Mouse (Mus musculus) c-Kit-positive CD71-positive TER-119-negative erythroid progenitor cells, embryonic 14.5 days (primary cell): ENCODE measurements around the gene Fsip1.

Experiments
- DNase-seq: peaks from one replicate; pipeline ENCODE4 v3.0.0-alpha.2; 2013; ENCODE audit warnings: low read depth

The Fsip1 gene

DNA sequence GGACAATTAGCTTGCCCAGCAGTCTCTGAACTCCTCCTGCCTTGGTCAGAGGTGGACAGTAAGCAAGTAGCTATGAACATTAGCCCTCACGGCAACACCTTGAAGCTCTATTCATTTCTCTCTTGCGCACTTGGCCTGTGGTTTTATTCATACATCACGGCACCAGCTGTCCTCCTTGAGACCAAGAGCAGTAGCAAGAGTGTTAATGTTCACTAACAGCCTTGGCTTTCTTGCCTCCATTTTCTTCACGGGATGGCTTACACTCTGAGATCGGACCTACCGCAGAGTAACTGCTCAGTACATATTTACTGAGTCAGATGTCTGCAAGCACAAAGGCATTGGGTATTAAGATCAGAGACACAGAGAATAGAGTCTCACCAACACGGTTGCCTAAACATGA, 132.3 kb downstream of the Fsip1 start:
- no peak for DNase-seq

DNA sequence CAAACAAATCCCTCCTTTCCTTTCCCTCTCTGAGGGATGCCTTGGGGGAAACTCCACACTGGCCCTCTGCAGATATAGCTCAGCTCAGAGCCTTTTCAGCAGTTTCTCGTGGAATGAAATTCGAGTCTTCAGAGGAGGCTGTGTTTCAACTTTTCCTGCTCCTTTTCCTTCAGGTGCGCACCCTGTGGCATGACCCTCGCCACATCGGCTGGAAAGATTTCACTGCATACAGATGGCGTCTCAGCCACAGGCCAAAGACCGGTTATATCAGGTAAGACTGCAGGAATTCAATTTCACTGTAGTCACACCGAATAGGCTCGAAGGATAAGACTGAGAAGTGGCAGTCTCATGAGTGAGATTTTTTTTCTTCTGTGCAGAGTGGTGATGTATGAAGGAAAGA, 133.0 kb downstream of the Fsip1 start:
- DNase-seq: no peak

DNA sequence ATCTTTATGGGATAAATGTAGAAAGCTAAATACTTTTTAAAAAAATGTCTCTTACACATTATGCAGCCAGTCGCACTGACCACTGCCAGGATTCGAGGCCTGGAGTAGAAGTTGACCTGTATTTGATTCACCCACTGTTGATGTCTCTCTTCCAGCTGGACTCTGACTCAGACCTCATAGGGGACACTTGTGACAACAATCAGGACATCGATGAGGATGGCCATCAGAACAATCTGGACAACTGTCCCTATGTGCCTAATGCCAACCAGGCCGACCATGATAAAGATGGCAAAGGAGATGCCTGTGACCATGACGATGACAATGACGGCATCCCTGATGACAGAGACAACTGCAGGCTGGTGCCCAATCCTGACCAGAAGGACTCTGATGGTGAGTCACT, 134.5 kb downstream of the Fsip1 start:
- DNase-seq: no peak

DNA sequence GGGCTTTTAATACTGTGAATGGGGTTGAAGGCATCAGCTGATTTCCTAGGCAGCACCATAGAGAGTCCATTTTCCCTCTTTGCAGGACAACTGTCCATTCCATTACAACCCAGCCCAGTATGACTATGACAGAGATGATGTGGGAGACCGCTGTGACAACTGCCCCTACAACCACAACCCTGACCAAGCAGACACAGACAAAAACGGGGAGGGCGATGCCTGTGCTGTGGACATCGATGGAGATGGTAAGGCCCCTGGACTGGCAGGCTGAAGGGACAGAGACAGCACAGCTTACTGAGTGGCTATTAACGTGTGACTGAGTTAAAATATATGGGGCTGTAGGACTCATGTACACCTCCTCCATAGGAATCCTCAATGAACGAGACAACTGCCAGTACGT, 136.0 kb downstream of the Fsip1 start:
- no peak for DNase-seq

DNA sequence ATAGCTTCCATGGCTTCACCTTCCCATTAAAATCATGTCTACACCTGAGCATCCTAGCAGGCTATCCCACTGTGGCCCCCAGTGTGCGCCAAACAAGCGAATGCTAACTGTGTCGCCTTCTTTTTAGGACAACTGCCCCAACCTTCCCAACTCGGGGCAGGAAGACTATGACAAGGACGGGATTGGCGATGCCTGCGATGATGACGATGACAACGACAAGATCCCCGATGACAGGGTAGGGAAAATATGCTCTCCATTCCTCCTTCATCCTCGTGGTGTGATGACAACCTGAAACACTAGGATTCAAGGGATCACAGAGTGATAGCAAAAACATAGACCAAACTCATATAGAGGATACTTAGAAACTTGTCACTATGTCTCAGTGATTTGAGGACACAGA, 136.7 kb downstream of the Fsip1 start:
- no peak for DNase-seq

DNA sequence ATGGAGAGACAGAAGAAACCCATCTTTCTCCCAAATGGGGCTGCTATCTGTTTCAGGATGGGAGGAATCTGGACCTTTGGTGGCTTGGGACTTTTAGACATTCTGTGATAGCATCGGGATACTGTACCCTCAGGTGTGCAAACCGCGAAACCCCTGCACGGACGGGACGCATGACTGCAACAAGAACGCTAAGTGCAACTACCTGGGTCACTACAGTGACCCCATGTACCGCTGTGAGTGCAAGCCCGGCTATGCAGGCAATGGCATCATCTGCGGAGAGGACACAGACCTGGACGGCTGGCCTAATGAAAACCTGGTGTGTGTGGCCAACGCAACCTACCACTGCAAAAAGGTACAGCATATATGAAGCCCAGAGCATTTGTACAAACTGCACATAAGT, 137.1 kb downstream of the Fsip1 start:
- no peak for DNase-seq

DNA sequence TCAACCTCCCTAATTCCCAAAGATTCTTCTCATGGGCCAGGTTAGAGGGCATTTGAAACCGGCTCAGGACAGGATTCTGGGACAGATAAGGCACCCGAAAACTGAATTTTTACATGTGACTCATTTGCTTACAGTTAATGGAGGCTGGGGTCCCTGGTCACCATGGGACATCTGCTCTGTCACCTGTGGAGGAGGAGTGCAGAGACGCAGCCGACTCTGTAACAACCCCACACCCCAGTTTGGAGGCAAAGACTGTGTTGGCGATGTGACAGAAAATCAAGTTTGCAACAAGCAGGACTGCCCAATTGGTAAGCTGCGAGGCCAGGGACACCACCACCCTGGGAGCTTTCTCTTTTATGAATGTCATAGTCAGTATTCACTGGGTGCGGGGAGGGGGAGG, 138.3 kb downstream of the Fsip1 start:
- DNase-seq: no peak

DNA sequence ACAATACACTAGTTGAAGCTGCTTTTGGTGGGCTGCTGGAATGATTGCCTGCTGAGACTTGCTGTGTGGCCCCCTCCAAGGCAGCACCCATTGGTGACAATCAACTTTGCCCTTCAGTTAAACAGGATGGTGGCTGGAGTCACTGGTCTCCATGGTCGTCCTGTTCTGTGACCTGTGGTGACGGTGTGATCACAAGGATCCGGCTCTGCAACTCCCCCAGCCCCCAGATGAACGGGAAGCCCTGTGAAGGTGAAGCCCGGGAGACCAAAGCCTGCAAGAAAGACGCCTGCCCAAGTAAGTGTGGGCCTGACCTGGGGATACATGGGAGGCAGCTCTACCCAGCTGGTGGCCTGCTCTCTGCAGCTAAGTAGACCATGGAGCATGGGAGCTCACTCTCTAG, 138.7 kb downstream of the Fsip1 start:
- no peak for DNase-seq

DNA sequence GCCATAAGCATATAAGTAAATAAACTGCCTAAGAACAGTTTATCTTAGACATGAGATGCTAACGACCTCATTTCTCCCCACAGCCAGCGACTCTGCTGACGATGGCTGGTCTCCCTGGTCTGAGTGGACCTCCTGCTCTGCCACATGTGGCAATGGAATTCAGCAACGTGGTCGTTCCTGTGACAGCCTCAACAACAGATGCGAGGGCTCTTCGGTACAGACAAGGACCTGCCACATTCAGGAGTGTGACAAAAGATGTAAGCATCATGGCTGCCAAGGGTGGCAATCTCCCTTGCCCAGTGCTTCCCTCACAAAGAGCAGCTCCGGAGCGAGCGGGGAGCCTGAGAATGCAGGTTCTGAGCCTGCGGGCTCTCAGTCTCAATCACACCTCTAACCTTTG, 139.4 kb downstream of the Fsip1 start:
- no peak for DNase-seq

DNA sequence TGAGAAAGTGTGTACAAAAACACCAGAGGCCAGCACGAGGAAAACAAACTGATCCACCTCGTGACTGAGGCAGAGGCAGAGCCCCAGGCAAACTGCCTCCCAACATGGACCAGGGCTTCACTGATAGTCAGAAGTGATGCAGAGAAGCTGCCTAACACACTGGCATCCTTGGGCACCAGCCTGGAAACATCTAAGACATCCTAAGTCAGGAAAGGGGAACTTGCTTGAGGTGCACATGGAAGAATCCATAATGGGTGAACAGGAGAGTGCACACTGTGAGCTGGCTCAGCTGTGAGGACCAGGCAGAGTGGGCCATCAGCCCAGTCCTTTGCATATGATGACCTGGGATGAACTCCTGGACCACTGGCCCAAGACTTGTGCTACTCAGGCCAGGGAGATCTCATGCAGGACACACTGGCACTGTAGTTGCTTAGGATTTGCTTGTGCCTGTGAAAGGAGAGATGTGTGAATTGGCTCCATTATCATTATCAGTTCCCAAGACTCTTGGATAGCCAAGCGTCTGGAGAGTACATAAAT, 139.9 kb downstream of the Fsip1 start:
- no peak for DNase-seq

DNA sequence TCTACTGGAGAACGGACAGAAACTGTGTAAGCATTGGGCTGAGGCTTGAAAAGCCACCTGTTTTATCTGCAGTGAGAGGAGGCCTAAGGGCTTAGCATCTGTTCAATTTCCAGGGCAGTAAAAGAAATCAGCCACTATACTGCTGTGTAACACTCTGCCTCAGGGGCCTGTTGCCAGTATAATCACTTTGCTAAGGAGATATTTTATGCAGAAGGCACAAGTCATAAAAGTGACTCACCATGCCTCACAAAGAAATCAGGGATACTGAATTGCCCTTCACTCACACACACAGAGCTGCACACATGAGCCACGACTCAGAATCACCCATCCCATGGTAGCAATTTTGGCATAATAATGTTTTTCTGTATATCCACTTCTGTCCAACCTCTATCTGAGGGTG, 140.6 kb downstream of the Fsip1 start:
- no peak for DNase-seq

DNA sequence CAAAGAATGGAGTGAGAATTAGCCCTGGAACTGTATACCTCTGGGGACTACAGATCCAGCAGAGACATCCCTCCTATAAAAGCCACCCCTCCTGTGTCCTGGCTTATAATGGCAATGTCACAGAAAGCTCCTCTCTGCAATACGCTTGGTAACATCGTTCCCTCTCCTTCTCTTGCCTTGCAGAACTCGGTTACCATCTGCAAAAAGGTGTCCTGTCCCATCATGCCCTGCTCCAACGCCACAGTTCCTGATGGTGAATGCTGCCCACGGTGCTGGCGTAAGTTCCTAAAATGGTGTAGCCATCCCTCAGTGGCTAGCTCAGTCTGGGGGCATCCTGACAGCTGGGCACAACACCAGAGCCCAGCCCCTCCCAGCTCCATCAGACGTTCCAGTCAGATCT, 141.1 kb downstream of the Fsip1 start:
- no peak for DNase-seq

DNA sequence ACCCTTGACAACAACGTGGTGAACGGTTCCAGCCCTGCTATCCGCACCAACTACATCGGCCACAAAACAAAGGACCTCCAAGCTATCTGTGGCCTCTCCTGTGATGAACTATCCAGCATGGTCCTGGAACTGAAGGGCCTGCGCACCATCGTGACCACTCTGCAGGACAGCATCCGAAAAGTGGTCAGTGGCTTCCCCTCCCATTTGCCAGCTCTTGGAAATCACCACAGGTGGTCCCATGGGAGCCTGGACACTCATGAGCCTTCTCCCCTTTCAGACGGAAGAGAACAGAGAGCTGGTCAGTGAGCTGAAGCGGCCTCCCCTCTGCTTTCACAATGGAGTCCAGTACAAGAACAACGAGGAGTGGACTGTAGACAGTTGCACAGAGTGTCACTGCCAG, 142.1 kb downstream of the Fsip1 start:
- DNase-seq: no peak

DNA sequence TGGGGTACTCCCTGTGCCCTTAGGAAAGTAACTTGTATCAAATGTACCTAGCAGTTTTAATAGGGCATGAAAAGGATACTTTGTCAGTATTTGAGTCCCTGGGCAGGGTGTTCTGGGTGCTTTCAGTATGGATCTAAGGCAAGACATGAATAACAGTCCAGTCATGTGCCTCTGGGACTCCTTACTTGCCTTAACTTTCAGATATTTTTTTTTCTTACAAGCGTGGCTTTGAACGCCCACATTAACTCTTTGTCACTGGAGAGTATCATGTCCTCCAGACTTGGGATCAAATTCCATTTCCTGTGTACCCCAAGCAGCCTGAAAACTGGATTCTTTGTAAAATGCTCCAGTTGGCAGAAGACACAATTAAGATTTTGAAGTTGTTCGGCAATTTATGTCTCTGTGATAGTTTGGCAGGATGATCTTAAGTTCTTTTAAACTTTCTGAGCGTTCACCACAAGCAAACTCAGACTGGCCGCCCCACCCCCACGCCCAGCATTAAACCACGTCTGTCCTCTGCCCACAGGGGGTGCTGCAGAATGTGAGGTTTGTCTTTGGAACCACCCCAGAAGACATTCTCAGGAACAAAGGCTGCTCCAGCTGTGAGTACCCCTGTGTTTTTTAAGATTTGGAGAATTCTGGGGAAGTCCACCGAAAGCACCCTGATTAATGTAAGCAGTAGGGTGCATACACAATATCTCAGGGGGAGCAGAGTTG, 142.8 kb downstream of the Fsip1 start:
- DNase-seq: no peak

DNA sequence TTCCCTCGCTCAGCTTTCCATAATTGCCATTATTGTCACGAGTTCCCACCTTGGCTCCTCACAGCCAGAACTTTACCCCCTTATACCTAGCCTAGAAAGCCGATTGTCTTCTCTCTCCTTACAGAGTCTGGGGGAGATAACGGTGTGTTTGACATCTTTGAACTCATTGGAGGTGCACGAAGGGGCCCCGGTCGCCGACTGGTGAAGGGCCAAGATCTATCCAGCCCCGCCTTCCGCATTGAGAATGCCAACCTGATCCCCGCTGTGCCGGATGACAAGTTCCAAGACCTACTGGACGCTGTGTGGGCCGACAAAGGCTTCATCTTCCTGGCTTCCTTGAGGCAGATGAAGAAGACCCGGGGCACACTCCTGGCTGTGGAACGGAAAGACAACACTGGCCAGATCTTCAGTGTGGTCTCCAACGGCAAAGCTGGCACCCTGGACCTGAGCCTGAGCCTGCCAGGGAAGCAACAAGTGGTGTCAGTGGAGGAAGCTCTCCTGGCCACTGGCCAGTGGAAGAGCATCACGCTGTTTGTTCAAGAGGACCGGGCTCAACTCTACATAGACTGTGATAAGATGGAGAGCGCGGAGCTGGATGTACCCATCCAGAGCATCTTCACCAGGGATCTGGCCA, 143.8 kb downstream of the Fsip1 start:
- no peak for DNase-seq

DNA sequence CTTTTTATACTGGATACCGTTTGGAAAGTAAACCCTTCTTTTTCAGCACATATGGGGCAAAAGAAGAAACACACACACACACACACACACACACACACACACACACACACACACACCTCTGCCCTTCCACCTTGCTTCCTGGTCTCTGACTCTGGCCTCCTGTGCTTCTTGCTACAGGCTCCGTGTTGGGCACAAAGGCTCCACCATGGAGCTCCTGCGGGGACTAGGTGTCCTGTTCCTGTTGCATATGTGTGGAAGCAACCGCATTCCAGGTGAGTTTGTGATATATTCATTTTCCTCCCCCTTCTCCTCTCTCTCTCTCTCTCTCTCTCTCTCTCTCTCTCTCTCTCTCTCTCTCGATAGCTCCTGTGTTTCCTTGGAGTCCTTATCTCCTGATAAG, 144.3 kb downstream of the Fsip1 start:
- no peak for DNase-seq

DNA sequence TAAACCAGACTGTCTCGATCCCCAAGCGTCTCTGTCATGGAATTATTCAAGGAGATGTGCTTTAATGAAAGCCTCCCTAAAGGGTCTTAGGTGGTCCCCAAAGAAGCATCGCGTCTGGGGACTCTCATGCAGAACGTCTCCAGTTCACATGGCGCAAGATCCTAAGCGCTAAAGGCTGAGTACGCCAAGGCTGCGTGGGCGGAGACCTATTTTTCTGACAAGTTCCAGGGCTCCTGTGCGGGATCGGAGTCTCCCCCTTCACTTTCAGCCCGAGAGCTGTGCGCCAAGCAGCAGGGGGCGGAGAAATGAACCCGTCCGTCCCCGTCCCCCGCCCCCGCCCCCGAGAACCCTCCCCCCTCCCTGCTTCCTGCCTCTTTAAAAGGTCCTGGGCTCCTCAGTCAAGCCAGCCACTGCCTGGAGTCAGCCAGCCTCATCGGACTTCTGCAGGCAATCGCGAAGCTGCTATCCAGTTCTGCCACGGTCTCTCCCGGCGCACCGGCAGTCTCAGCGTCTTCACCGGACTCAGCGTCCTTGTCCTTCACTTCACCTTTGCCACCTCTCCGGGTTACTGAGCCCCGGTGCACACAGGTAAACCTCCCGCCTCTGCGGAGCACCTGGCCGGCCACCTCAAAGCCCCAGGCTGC, 145.2 kb downstream of the Fsip1 start, which contains the start of gene Thbs1:
Thbs1 (plus strand) TSS at position 389 of the 644 bp plus-strand sequence.
- peak; percentile 11 for DNase-seq

DNA sequence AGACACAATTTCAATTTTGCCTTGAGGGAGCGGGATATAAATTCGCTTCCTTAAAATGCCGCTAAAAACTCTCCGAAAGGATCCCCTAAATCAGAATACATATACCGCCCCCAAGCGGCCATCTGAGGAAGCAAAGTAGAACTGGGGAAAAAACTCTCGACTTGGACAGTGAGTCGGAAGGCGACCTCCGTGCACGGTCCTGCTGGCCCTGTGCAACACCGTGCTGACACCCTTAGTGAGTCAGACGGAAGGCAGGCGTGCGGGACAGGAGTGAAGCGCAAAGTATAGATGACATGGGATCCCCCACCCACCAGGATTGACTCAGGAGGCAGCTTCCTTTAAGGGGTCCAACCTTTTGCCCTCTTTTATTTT, 145.7 kb downstream of the Fsip1 start:
- peak; percentile 49 for DNase-seq

DNA sequence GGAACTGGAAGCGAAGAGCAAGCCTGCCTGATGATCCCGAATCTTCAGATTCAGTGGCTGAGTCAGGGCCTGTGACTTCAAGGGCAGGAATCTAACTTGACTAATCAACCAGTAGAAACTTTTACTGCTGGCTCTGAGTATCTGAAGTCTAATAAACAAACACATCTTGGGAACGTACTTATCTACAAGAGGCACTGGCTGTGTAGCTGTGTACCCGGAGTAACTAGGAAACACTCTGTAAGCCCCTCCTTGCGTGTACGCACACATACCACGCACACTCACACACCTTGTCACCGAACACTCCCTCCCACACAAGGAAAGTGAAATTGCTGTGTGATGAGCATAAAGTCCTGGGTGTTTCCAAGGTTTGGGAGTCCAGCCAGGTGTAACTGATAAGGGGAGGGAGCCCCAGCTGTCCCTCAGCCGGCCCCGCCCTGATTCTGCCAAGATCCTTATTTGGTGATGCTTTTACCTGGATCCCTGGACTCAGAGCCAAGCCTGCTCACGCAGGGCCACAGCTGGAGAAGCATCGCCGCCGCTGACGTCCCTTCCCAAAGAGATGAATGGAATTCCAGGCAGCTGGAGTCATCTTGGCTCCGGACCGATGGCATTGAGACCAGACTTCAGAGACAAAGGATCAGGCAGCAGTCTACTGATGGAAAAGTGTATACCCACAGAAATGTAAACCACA, 146.4 kb downstream of the Fsip1 start:
- DNase-seq: no peak

DNA sequence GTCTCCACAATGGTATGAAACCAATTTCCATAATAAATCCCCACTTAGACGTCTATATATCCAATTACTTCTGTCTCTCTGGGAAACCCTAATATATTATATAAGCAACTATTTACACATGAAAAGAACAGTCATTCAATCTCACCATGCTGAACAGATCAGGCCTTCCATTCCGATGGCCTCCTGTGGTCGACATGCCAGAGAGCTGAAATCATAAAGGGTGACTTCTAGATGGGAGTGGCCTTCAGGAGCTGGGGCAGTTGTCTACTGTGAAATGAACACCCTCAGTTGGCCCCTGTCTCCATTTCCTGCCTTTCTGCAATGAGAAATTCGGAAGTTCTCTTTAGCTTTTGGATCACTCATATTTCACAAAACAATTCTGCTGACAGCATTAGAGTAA, 154.6 kb downstream of the Fsip1 start:
- DNase-seq: no peak

DNA sequence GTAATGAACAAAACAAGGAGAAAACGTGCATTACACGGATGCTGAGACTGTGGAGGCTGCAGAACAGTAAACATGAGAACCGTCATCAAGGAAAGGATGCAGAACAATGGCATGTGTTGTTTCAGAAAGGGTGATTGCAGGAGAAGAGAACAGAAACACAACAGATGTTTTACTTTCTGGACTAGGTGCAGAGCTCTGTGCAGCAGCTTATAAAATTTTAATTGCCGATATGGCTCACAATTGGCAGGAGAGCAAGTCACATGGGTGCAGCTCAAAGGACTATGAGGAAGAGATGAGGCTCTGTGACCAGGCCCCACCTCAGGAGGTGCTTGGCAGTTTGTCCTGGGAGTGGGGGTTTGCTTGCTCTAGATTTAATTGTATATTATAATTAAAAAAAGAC, 157.7 kb downstream of the Fsip1 start:
- no peak for DNase-seq

DNA sequence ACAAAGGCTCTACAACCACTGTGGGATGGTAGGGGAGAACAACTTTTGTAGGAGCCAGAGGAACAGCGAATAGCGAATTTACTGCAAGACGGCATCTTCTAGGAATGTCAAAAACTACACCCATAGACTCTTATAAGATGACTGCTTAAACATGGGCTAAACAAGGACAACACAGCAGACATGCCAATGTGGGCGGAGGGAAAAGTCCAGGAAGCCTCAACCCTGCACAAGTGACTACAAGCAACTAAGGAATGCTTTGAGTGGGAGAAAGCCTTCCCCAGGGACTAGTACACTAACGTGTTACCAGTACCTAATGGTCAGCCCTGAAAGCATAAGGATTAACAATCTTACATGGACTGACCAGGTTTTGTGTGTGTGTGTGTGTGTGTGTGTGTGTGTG, 165.5 kb downstream of the Fsip1 start:
- DNase-seq: no peak
